Mouse (Mus musculus) liver, embryonic 13.5 days (tissue): ENCODE results near the gene Nek9. TPM values are rescaled to one million over a fixed set of nuclear protein-coding genes. Genes with fewer than 3 reads are reported as not detected.
"Not testable (repeated sequence)": the region's sequence is repeated elsewhere in the genome, so short reads cannot be mapped to it uniquely, and the experiment has no call there.

Experiments
- ATAC-seq: fragments of 200-750 bp; cut with Nextera tagmentation; 2 replicates; pipeline ENCODE4 v1.8.0; 2017; ENCODE audit warnings: low read depth, mild to moderate bottlenecking, moderate number of reproducible peaks, moderate library complexity
- DNase-seq: peaks from one replicate; pipeline ENCODE4 v3.0.0; 2022
- H3K27ac ChIP-seq: fragments of 300-500 bp; sonication (generic); 2 replicates; pipeline ENCODE4 v1.5.1; 2015; ENCODE audit warnings: moderate library complexity, mild to moderate bottlenecking, inconsistent platforms
- H3K27me3 ChIP-seq: fragments of 300-500 bp; sonication (generic); 2 replicates; pipeline ENCODE4 v1.6.1; 2015; ENCODE audit warnings: mild to moderate bottlenecking, inconsistent platforms
- H3K36me3 ChIP-seq: fragments of 300-500 bp; sonication (generic); 2 replicates; pipeline ENCODE4 v1.6.1; 2015; ENCODE audit warnings: mild to moderate bottlenecking, inconsistent platforms
- H3K4me1 ChIP-seq: fragments of 300-500 bp; sonication (generic); replicated peaks from 2 replicates; pipeline ENCODE4 v1.6.1; 2015; ENCODE audit warnings: inconsistent platforms
- H3K4me2 ChIP-seq: fragments of 300-500 bp; sonication (generic); 2 replicates; pipeline ENCODE4 v1.6.1; 2015; ENCODE audit warnings: inconsistent platforms, mild to moderate bottlenecking, moderate library complexity
- H3K4me3 ChIP-seq: fragments of 300-500 bp; sonication (generic); replicated peaks from 2 replicates; pipeline ENCODE4 v1.5.1; 2015; ENCODE audit warnings: mild to moderate bottlenecking, inconsistent platforms
- H3K9ac ChIP-seq: fragments of 300-500 bp; sonication (generic); 2 replicates; pipeline ENCODE4 v1.6.1; 2015; ENCODE audit warnings: mild to moderate bottlenecking, inconsistent platforms
- H3K9me3 ChIP-seq: fragments of 300-500 bp; sonication (generic); replicated peaks from 2 replicates; pipeline ENCODE4 v1.6.1; 2016; ENCODE audit warnings: inconsistent platforms
- WGBS: fragments of 180-500 bp; shearing (Covaris S2); methylation state at CpG from one replicate; pipeline ENCODE4 v1.1.7; 2015; ENCODE audit not compliant: insufficient replicate concordance; 5-methylcytosine and 5-hydroxymethylcytosine counted together
- polyA plus RNA-seq: library from polyadenylated mRNA; unstranded; fragments of >200 nt; fragmentation: Nextera tagmentation; extraction: Ambion mirVana; gene quantifications from 2 replicates; pipeline ENCODE4 v1.2.1, GENCODE M21; 2015

The Nek9 gene
- polyA plus RNA-seq, 1 experiment from 2014 or later, result 5.0 TPM

GRCm38 (mm10) chr12:85288486-85289156 is 50.5 kb downstream of the Nek9 start, which contains the start of gene Zc2hc1c:
TSS of gene Zc2hc1c (plus strand) at chr12:85288591.
- 5% methylated on average over 31 of the region's 31 CpGs for WGBS
- H3K4me1 ChIP-seq, result peaks cover 16% of the 10 kb centered on the region
- peaks cover 33% of the 10 kb centered on the region for H3K27me3 ChIP-seq
- H3K9me3 ChIP-seq, result no peaks in the 10 kb centered on the region
- H3K4me2 ChIP-seq, result peak within 1 kb of the TSS; percentile 69
- no peaks in the 10 kb centered on the region for H3K36me3 ChIP-seq
- ATAC-seq (peak; percentile 78), DNase-seq (peak; percentile 62)
- 0 out of 2 replicates have a peak within 1 kb of the TSS, but pooled peaks have one; percentile 18 for H3K27ac ChIP-seq
- H3K4me3 ChIP-seq, result peak within 1 kb of the TSS; percentile 58
- peak within 1 kb of the TSS; percentile 55 for H3K9ac ChIP-seq

GRCm38 (mm10) chr12:85287809-85288485 is 51.2 kb downstream of the Nek9 start, which contains the start of gene Acyp1:
TSS of gene Acyp1 (minus strand) at chr12:85288438.
- 14% methylated on average over 21 of the region's 21 CpGs for WGBS
- peaks cover 16% of the 10 kb centered on the region for H3K4me1 ChIP-seq
- peak within 1 kb of the TSS; percentile 69 for H3K4me2 ChIP-seq
- no peaks in the 10 kb centered on the region for H3K36me3 ChIP-seq
- H3K27ac ChIP-seq, result 0 out of 2 replicates have a peak within 1 kb of the TSS, but pooled peaks have one; percentile 18
- H3K27me3 ChIP-seq, result peaks cover 33% of the 10 kb centered on the region
- H3K4me3 ChIP-seq, result peak within 1 kb of the TSS; percentile 58
- peak within 1 kb of the TSS; percentile 55 for H3K9ac ChIP-seq
- H3K9me3 ChIP-seq, result no peaks in the 10 kb centered on the region
- DNase-seq (peak; percentile 20), ATAC-seq (peak; percentile 58)

GRCm38 (mm10) chr12:85286941-85287340 is 52.2 kb downstream of the Nek9 start:
- no peak for ATAC-seq
- no peaks in the 10 kb centered on the region for H3K9me3 ChIP-seq
- DNase-seq, result no peak
- H3K9ac ChIP-seq, result no peak overlapping the region
- H3K27ac ChIP-seq, result no peak overlapping the region
- H3K4me3 ChIP-seq, result no peak overlapping the region
- H3K4me2 ChIP-seq, result no peak overlapping the region
- 44% methylated on average over 2 of the region's 5 CpGs for WGBS
- H3K4me1 ChIP-seq, result peaks cover 16% of the 10 kb centered on the region
- peaks cover 33% of the 10 kb centered on the region for H3K27me3 ChIP-seq
- no peaks in the 10 kb centered on the region for H3K36me3 ChIP-seq

- 82% methylated on average over 4 of the region's 4 CpGs for WGBS
- ATAC-seq (no peak), DNase-seq (no peak)
- no peak overlapping the region for H3K4me2 ChIP-seq
- H3K4me3 ChIP-seq, result no peak overlapping the region
- H3K4me1 ChIP-seq, result peaks cover 29% of the 10 kb centered on the region
- H3K27me3 ChIP-seq, result peaks cover 23% of the 10 kb centered on the region
- H3K27ac ChIP-seq, result no peak overlapping the region
- no peaks in the 10 kb centered on the region for H3K9me3 ChIP-seq
- no peak overlapping the region for H3K9ac ChIP-seq
- H3K36me3 ChIP-seq, result no peaks in the 10 kb centered on the region
Measured at GRCm38 (mm10) chr12:85284996-85285395, 54.2 kb downstream of the Nek9 start.

- 39% methylated on average over 8 of the region's 8 CpGs for WGBS
- no peak for ATAC-seq
Measured at GRCm38 (mm10) chr12:85284331-85284730, 54.8 kb downstream of the Nek9 start.

GRCm38 (mm10) chr12:85281756-85282155 is 57.4 kb downstream of the Nek9 start:
- H3K9me3 ChIP-seq, H3K9ac ChIP-seq, H3K4me2 ChIP-seq, ATAC-seq, DNase-seq, H3K36me3 ChIP-seq, H3K27me3 ChIP-seq, H3K4me3 ChIP-seq: not testable (repeated sequence)
- peaks cover 32% of the 10 kb centered on the region for H3K4me1 ChIP-seq
- peak overlapping the region; percentile 1; the same call in 1 of the 2 replicates for H3K27ac ChIP-seq
- WGBS, result 71% methylated on average over 2 of the region's 4 CpGs

More at GRCm38 (mm10) chr12:85284331-85284730, 54.8 kb downstream of the Nek9 start:
- Histone ChIP-seq H3K4me2 (no peak overlapping the region), H3K4me1 (peaks cover 33% of the 10 kb centered on the region), H3K9ac (no peak overlapping the region), H3K4me3 (no peak overlapping the region), H3K27me3 (peaks cover 16% of the 10 kb centered on the region), H3K27ac (no peak overlapping the region), H3K36me3 (no peaks in the 10 kb centered on the region), H3K9me3 (no peaks in the 10 kb centered on the region)
- DNase-seq, result no peak

- Histone ChIP-seq H3K27me3 (no peaks in the 10 kb centered on the region), H3K27ac (peak overlapping the region; percentile 96), H3K9me3 (no peaks in the 10 kb centered on the region), H3K4me3 (peak overlapping the region; percentile 87; the same call in 1 of the 2 replicates), H3K4me2 (peak overlapping the region; percentile 87), H3K9ac (0 out of 2 replicates have a peak overlapping the region, but pooled peaks have one; percentile 93), H3K4me1 (peaks cover 32% of the 10 kb centered on the region), H3K36me3 (peaks cover 7% of the 10 kb centered on the region; the same call in 1 of the 2 replicates)
- DNase-seq (peak; percentile 39), ATAC-seq (peak; percentile 21)
- 30% methylated on average over 12 of the region's 12 CpGs for WGBS
Measured at GRCm38 (mm10) chr12:85280845-85281651, 58.1 kb downstream of the Nek9 start.

- Histone ChIP-seq H3K36me3 (peaks cover 12% of the 10 kb centered on the region), H3K27me3 (no peaks in the 10 kb centered on the region), H3K9me3 (no peaks in the 10 kb centered on the region), H3K27ac (peak overlapping the region; percentile 96), H3K4me3 (peak overlapping the region; percentile 87), H3K9ac (peak overlapping the region; percentile 93), H3K4me2 (peak overlapping the region; percentile 87), H3K4me1 (peaks cover 32% of the 10 kb centered on the region)
- DNase-seq (peak; percentile 98), ATAC-seq (peak; percentile 90)
- WGBS, result under 1% methylated on average over 31 of the region's 31 CpGs
Measured at GRCm38 (mm10) chr12:85280105-85280844, 58.9 kb downstream of the Nek9 start.

- peaks cover 5% of the 10 kb centered on the region; the same call in 1 of the 2 replicates for H3K9me3 ChIP-seq
- H3K27ac ChIP-seq, result peak overlapping the region; percentile 96
- ATAC-seq (peak; percentile 55), DNase-seq (peak; percentile 30)
- peaks cover 18% of the 10 kb centered on the region for H3K36me3 ChIP-seq
- H3K27me3 ChIP-seq, result no peaks in the 10 kb centered on the region
- peak overlapping the region; percentile 87 for H3K4me2 ChIP-seq
- H3K9ac ChIP-seq, result peak overlapping the region; percentile 93
- H3K4me1 ChIP-seq, result peaks cover 32% of the 10 kb centered on the region
- peak overlapping the region; percentile 87 for H3K4me3 ChIP-seq
- 3% methylated on average over 10 of the region's 10 CpGs for WGBS
Measured at GRCm38 (mm10) chr12:85279396-85280080, 59.6 kb downstream of the Nek9 start.

GRCm38 (mm10) chr12:85278919-85279318 is 60.2 kb downstream of the Nek9 start:
- Histone ChIP-seq H3K27me3 (no peaks in the 10 kb centered on the region), H3K4me3 (peak overlapping the region; percentile 87), H3K36me3 (peaks cover 23% of the 10 kb centered on the region), H3K4me1 (peaks cover 34% of the 10 kb centered on the region), H3K9ac (peak overlapping the region; percentile 55), H3K4me2 (peak overlapping the region; percentile 69), H3K9me3 (peaks cover 5% of the 10 kb centered on the region; the same call in 1 of the 2 replicates), H3K27ac (peak overlapping the region; percentile 85)
- peak; percentile 73 for ATAC-seq
- 46% methylated on average over 10 of the region's 10 CpGs for WGBS
- DNase-seq, result peak; percentile 62
